Mouse (Mus musculus): Measurements from ENCODE around the gene Atp8b4. TPM values are rescaled to one million over a fixed set of nuclear protein-coding genes. Genes with fewer than 3 reads are reported as not detected.

The Atp8b4 gene
- total RNA-seq, 2 experiments from 2014 or later = 0.41 to 0.76 TPM

GRCm38 (mm10) chr2:126318071-126318470 is 182.4 kb downstream of the Atp8b4 start:
- intact Hi-C loops (cut with DNase I) = no loop called here
- DNase-seq = no peak

DNA sequence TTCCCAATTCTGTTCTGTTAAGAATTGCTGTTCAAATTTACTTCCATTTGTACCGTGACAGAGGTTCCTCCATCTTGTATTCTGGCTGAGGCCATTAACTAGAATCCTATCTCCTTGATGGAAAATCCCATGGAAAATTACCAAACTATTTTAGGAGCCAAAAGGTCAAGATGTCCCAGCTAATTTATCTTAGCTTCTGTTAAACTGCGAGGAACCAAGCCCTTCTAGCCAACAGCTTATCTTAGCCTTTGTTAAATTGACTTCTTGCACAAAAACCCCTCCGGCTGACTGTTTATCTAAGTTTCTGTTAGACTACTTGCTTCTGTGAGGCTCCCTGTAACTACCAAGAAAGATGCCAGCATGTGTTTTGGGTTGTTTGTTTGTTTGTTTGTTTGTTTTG is 183.5 kb downstream of the Atp8b4 start:
- DNase-seq = no peak
- intact Hi-C loops (cut with DNase I) = no loop called here

GRCm38 (mm10) chr2:126316346-126316745 is 184.1 kb downstream of the Atp8b4 start:
- no peak for DNase-seq
- intact Hi-C loops (cut with DNase I) = no loop called here

DNA sequence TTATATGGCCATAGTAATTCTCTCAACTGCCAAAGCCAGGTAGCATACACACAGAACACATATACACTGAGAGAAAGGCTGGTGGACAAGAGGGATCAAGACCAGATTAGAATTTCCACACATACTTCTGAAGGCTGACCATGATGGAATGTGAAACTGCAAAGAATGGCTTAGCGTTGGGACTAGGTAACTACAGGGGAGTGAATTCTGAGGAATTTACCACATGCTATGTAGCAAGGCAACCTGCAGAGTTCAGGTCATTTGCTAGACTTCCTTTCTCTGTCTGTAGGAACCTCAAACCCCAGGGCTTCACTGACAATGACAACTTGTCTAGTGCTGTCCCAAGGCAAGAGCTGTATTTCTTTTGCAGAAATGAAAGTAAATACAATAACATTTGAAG is 189.4 kb downstream of the Atp8b4 start:
- DNase-seq = no peak
- intact Hi-C loops (cut with DNase I) = no loop called here

GRCm38 (mm10) chr2:126309994-126310393 is 190.5 kb downstream of the Atp8b4 start:
- intact Hi-C loops (cut with DNase I) = no loop called here
- no peak for DNase-seq

GRCm38 (mm10) chr2:126304621-126305020 is 195.9 kb downstream of the Atp8b4 start:
- intact Hi-C loops (cut with DNase I) = no loop called here

GRCm38 (mm10) chr2:126303226-126303625 is 197.2 kb downstream of the Atp8b4 start:
- intact Hi-C loops (cut with DNase I) = no loop called here
- DNase-seq = no peak

More at GRCm38 (mm10) chr2:126304621-126305020, 195.9 kb downstream of the Atp8b4 start:
- DNase-seq = no peak

DNA sequence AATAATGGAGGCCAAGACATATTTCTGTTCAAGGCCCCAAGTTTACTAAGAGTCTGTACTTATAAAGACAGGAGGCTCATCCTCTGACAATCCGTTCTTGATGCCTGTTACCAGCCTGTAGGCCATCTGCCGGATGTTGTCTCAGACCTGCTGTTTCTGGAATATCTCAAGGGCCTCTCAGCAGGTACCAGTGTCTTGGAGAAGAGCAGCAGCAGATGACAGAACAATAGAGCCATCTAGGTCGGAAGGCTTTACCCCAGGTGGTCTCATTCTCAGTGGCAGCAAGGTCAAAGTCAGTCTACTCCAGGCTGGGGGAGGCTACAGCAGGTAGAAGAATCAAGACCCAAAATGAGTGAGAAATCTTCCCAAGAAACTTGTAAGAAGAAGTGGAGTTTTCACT is 198.1 kb downstream of the Atp8b4 start:
- intact Hi-C loops (cut with DNase I) = no loop called here
- DNase-seq = no peak

- DNase-seq = no peak
- intact Hi-C loops (cut with DNase I) = no loop called here
These were observed 209.8 kb downstream of the Atp8b4 start for GRCm38 (mm10) chr2:126290702-126291101.

DNA sequence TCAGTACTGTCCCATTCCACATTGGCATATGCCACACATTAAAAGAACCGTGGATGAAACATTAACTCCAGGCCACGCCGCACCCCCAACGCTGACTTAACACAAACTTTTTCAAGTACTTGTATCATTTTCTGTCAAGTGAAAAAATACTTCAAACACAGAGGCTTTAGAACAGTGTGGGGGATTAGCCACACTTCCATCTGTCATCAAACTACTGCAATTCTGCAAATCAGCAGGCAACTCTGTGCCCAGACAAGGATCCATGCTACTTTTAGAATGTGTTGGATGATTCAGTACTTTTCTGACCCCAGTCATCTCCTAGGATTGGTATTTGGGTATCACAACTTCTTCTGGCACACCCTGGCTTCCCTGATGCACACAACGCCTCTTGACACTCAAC is 212.5 kb downstream of the Atp8b4 start:
- DNase-seq = no peak
- intact Hi-C loops (cut with DNase I) = no loop called here

DNA sequence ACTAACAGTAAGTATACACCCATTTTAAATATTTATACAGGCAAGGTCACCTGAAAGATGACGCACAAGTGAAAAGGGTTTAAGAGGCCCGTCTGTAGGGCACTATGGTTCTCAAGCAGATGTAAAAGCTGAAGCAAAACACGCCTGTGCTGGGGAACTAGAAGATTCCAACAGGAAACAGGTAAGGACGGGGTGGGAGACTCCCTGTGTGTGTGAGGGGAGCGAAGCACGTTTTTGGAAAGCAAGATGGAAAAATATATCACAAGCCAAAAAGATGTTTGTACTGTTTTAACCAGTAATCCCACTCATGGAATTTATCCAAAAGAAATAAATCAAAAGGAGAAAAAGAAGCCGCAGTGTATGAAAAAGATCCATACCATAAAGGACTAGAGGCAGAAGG is 214.1 kb downstream of the Atp8b4 start:
- no peak for DNase-seq
- intact Hi-C loops (cut with DNase I) = no loop called here

DNA sequence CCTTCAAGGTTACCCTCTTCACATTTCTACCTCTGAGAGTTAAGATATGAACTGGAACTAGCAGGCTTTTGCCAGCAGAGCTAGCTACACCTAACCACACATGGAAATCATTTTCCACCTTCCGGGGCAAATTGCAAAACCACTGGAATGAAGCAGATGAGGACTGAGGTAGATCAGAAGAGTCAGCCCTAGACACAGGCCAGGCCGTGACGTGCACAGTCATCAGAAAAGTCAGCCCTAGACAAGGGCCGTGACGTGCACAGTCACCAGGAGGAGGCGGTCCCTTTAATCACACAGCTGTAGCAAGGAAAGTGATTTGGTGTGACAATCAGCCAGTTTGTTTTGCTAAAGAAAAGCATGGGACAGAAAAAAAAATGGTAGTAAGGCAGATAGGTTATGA is 216.4 kb downstream of the Atp8b4 start:
- no peak for DNase-seq
- intact Hi-C loops (cut with DNase I) = no loop called here

DNA sequence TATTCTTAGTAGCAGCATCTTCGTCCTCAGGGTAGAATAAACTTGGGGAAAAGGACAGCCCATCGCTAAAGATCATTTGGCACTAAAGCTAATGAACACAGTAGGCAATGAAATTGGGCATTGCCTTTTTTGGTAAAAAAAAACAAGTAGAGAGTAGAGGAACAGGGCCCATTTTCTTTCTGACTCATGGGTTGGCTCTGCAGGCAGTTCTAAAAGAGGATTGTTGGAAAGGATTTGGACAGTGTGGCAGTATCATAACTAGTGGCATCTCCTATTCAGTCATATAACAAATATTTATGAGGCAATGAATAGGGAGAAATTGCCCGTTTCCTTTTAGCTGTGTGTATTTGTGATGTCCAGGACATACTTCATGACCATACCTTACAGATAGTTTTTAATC is 217.4 kb downstream of the Atp8b4 start:
- intact Hi-C loops (cut with DNase I) = no loop called here
- DNase-seq = no peak

DNA sequence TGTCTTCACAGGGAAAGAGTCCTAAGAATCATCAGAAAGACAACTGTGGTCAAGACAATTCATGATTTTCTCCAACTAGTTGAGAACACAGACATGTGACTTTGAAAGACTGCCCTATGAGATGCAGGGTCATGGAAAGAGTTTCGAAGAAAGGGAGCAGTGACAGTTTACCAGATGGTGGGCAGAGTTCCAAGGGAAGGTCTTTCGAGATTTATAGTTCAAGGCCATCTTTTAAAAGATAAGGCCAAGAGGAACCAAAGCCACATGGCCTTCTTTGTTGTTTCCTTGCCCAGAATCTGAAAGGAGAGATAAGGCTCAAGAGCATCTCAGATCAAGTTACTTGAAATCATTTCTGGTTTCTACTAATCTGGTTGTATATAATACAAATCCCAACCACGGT is 225.0 kb downstream of the Atp8b4 start:
- no peak for DNase-seq
- intact Hi-C loops (cut with DNase I) = no loop called here

GRCm38 (mm10) chr2:126274826-126275405 is 225.6 kb downstream of the Atp8b4 start:
- intact Hi-C loops (cut with DNase I) = no loop called here
- no peak for DNase-seq

- intact Hi-C loops (cut with DNase I) = no loop called here
- DNase-seq = no peak
These were observed 226.2 kb downstream of the Atp8b4 start for GRCm38 (mm10) chr2:126274311-126274710.

Other genes with a start within 250 kb of the Atp8b4 start
- 1 to 10 TPM in 1 of 2 experiments, not detected in 1; 1.2 TPM for gene Slc27a2, start 51.7 kb upstream of the Atp8b4 start, total RNA-seq (2021)
- gene Hdc, start 118.6 kb upstream of the Atp8b4 start, total RNA-seq (2021) = 1 to 10 TPM; 2.6 to 3.2 TPM
- 10 to 100 TPM; 14.2 to 17.4 TPM for gene Gabpb1, start 175.7 kb upstream of the Atp8b4 start, total RNA-seq (2021)
- 10 to 100 TPM; 29.3 to 31.9 TPM for gene Usp8, start 206.7 kb upstream of the Atp8b4 start, total RNA-seq (2021)

All from heart, postnatal 14 days (tissue).